Mouse (Mus musculus) neural tube, embryonic 11.5 days (tissue): Measurements from ENCODE around the gene Efcab6. TPM values are rescaled to one million over a fixed set of nuclear protein-coding genes. Genes with fewer than 3 reads are reported as not detected.

Source experiments
- ATAC-seq: fragments of 200-750 bp; cut with Nextera tagmentation; 2 replicates; pipeline ENCODE4 v1.8.0; 2017; ENCODE audit warnings: moderate number of reproducible peaks, mild to moderate bottlenecking, moderate TSS enrichment, moderate library complexity; ENCODE audit not compliant: insufficient read depth, low FRiP score, low TSS enrichment
- DNase-seq: peaks from one replicate; pipeline ENCODE4 v3.0.0-alpha.2; 2015; ENCODE audit warnings: low spot score
- H3K27ac ChIP-seq: fragments of 300-500 bp; sonication (generic); 2 replicates; pipeline ENCODE4 v1.5.1; 2014; ENCODE audit warnings: low read depth, mild to moderate bottlenecking, low read length
- H3K27me3 ChIP-seq: fragments of 300-500 bp; sonication (generic); 2 replicates; pipeline ENCODE4 v1.6.1; 2014; ENCODE audit warnings: mild to moderate bottlenecking, low read length, mixed read lengths; ENCODE audit not compliant: control insufficient read depth, insufficient read depth
- H3K36me3 ChIP-seq: fragments of 300-500 bp; sonication (generic); 2 replicates; pipeline ENCODE4 v1.6.1; 2014; ENCODE audit warnings: mild to moderate bottlenecking, low read length, moderate library complexity, mixed read lengths; ENCODE audit not compliant: control insufficient read depth, insufficient read depth
- H3K4me1 ChIP-seq: fragments of 300-500 bp; sonication (generic); 2 replicates; pipeline ENCODE4 v1.6.1; 2014; ENCODE audit warnings: low read length, mixed read lengths; ENCODE audit not compliant: control insufficient read depth, insufficient read depth
- H3K4me2 ChIP-seq: fragments of 300-500 bp; sonication (generic); 2 replicates; pipeline ENCODE4 v1.6.1; 2014; ENCODE audit warnings: low read depth, mild to moderate bottlenecking, moderate library complexity
- H3K4me3 ChIP-seq: fragments of 300-500 bp; sonication (generic); 2 replicates; pipeline ENCODE4 v1.5.1; 2014; ENCODE audit warnings: low read depth, low read length
- H3K9ac ChIP-seq: fragments of 300-500 bp; sonication (generic); 2 replicates; pipeline ENCODE4 v1.6.1; 2014; ENCODE audit warnings: mild to moderate bottlenecking, low read length
- H3K9me3 ChIP-seq: fragments of 300-500 bp; sonication (generic); 2 replicates; pipeline ENCODE4 v1.6.1; 2016; ENCODE audit warnings: low read length; ENCODE audit not compliant: control insufficient read depth
- WGBS: fragments of 180-500 bp; shearing (Covaris S2); extraction: QIAGEN DNeasy Blood & Tissue Kit; methylation state at CpG from one replicate; pipeline ENCODE4 v1.1.7; 2014; 5-methylcytosine and 5-hydroxymethylcytosine counted together
- polyA plus RNA-seq: library from polyadenylated mRNA; unstranded; fragments of >200 nt; fragmentation: Nextera tagmentation; extraction: Ambion mirVana; gene quantifications from 2 replicates; pipeline ENCODE4 v1.2.1, GENCODE M21; 2014

The Efcab6 gene
- polyA plus RNA-seq, 1 experiment from 2014 or later = 0.41 TPM

DNA sequence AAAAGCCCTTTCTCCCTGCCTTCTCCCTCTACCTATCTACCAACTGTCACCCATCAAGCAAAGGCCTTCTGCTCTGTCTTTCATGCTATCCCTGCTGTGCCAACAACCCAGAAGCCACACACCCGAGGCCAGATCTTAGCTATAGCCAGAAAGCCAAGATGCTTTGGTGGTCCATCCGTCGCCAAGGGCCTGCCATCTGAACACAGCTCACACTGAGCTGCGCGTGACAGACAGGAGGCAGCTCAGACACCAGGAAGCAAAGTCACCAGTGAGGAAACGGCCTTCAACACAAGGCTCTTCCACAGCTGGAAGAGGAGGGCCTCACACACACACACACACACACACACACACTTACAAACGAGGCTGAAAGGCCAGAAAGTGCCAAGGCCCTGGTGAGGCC is 29.7 kb upstream of the Efcab6 start:
- no peaks in the 10 kb centered on the region for H3K4me1 ChIP-seq
- no peak for DNase-seq
- no peaks in the 10 kb centered on the region for H3K27me3 ChIP-seq
- H3K9ac ChIP-seq = no peak overlapping the region
- no peak overlapping the region for H3K27ac ChIP-seq
- H3K4me2 ChIP-seq = no peak overlapping the region
- no peak overlapping the region for H3K4me3 ChIP-seq
- no peak for ATAC-seq
- 70% methylated on average over 7 of the region's 7 CpGs for WGBS
- H3K36me3 ChIP-seq = no peaks in the 10 kb centered on the region
- H3K9me3 ChIP-seq = no peaks in the 10 kb centered on the region

DNA sequence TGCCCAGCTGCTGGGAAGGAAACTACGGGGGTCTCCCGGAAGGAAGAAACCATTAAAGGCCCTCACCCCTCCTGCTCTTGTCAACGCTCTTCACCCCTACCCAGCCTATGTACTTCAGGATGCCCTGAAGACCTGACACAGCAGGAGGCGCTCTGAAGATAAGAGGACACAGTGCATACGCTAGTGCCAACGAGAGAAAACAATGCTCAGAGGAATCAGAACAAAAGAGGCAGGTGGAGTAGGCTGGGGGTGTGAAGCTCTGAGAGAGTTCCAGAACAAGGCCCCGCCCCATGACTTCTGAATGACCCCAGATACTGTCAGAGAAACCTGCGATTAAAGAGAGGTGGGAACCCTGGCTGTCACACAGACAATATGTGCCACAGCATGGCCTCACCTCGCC is 21.6 kb upstream of the Efcab6 start:
- H3K27ac ChIP-seq = no peak overlapping the region
- H3K4me3 ChIP-seq = no peak overlapping the region
- DNase-seq (no peak), ATAC-seq (no peak)
- no peak overlapping the region for H3K4me2 ChIP-seq
- no peaks in the 10 kb centered on the region for H3K36me3 ChIP-seq
- H3K27me3 ChIP-seq = no peaks in the 10 kb centered on the region
- no peaks in the 10 kb centered on the region for H3K4me1 ChIP-seq
- no peak overlapping the region for H3K9ac ChIP-seq
- no peaks in the 10 kb centered on the region for H3K9me3 ChIP-seq
- 29% methylated on average over 9 of the region's 9 CpGs for WGBS

DNA sequence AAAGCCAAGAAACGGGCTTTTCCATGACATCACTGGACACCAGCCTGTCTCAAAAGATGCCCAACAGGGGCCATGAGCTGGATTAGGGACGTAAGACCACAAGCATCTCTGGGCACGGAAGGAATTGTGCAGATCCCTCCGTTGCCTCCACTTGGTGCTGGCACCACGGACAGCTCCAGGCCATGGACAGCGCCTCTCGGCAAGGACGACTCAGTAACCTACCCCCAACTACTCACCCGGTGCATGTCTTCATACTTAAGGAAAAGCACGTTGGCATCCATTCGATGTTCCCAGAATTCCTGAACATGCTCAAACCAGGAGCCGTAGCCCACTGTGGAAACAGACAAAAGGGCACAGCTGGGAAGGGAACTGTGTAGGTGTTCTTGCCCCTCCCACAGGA is 21.2 kb upstream of the Efcab6 start:
- no peaks in the 10 kb centered on the region for H3K27me3 ChIP-seq
- H3K4me2 ChIP-seq = no peak overlapping the region
- no peak overlapping the region for H3K4me3 ChIP-seq
- peak; percentile 37 for DNase-seq
- WGBS = 34% methylated on average over 12 of the region's 12 CpGs
- H3K9me3 ChIP-seq = no peaks in the 10 kb centered on the region
- no peak overlapping the region for H3K9ac ChIP-seq
- H3K36me3 ChIP-seq = no peaks in the 10 kb centered on the region
- ATAC-seq = no peak
- no peak overlapping the region for H3K27ac ChIP-seq
- H3K4me1 ChIP-seq = no peaks in the 10 kb centered on the region

DNA sequence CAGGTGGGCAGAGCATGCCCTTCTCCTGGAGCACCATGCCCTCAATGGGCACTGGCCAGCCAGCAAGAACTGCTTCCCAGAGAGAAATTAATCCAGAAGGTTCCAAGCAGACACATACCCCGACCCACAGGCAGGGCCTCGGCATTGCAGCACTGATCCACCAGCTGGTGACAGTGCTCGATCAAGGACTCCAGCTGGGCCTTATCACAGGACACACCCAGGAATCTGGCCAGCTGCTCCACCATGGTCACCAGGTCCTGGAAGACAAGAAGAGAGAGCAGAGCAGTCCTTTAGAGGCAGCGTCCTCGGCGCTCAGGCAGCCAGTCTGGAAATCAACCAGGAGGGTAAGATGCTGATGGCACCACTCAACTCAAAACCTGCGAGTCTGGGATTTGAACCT is 14.9 kb upstream of the Efcab6 start:
- 84% methylated on average over 7 of the region's 7 CpGs for WGBS
- no peaks in the 10 kb centered on the region for H3K36me3 ChIP-seq
- H3K27me3 ChIP-seq = no peaks in the 10 kb centered on the region
- H3K4me3 ChIP-seq = no peak overlapping the region
- no peak overlapping the region for H3K4me2 ChIP-seq
- no peak for ATAC-seq
- no peak overlapping the region for H3K27ac ChIP-seq
- no peak overlapping the region for H3K9ac ChIP-seq
- no peaks in the 10 kb centered on the region for H3K4me1 ChIP-seq
- no peak for DNase-seq
- H3K9me3 ChIP-seq = no peaks in the 10 kb centered on the region

DNA sequence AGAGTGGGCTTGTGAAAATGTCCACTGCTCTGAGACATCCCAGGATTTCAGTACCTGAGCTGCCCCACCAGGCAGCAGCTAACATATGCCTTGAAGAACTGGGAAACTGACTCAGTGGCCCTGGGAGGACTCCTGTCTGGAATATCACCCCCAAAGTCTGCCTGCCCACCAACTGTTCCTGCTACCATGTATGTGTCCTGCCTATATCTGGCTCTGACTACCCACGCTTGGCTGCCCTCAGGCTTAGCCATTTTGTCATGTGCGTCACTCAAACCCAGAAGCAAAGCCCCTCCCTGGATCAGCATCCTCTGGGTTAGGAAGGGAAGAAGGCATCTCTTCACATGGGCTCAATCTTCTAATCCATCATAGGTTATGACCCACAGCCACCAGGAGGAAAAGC is 14.3 kb upstream of the Efcab6 start:
- no peaks in the 10 kb centered on the region for H3K4me1 ChIP-seq
- no peaks in the 10 kb centered on the region for H3K27me3 ChIP-seq
- H3K9ac ChIP-seq = no peak overlapping the region
- no peak overlapping the region for H3K27ac ChIP-seq
- no peaks in the 10 kb centered on the region for H3K36me3 ChIP-seq
- no peak for ATAC-seq
- no peak overlapping the region for H3K4me2 ChIP-seq
- DNase-seq = no peak
- no peak overlapping the region for H3K4me3 ChIP-seq
- H3K9me3 ChIP-seq = no peaks in the 10 kb centered on the region
- WGBS = 82% methylated on average over 2 of the region's 2 CpGs

DNA sequence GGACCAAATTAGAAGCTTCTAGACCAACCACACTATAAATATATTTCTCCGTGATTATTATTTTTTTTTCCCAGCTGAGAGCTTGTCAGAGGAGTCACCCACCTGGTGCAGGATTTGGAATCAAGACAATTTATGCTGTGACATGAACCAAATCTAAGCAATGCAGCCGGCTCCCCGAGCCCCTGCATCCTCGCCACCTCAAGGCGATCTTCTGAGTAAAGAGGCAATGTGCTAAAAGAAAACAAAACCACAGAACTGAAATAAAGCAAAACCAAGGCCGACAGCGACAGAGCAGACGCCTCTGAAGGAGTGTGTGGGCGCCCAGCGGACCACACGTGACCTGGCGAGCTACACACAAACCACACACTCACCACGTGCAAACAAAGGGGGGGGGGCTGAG is 13.5 kb upstream of the Efcab6 start:
- no peak overlapping the region for H3K4me2 ChIP-seq
- WGBS = 81% methylated on average over 13 of the region's 13 CpGs
- H3K4me1 ChIP-seq = no peaks in the 10 kb centered on the region
- DNase-seq (no peak), ATAC-seq (no peak)
- H3K4me3 ChIP-seq = no peak overlapping the region
- H3K9me3 ChIP-seq = no peaks in the 10 kb centered on the region
- no peak overlapping the region for H3K9ac ChIP-seq
- no peaks in the 10 kb centered on the region for H3K36me3 ChIP-seq
- H3K27ac ChIP-seq = no peak overlapping the region
- H3K27me3 ChIP-seq = no peaks in the 10 kb centered on the region

DNA sequence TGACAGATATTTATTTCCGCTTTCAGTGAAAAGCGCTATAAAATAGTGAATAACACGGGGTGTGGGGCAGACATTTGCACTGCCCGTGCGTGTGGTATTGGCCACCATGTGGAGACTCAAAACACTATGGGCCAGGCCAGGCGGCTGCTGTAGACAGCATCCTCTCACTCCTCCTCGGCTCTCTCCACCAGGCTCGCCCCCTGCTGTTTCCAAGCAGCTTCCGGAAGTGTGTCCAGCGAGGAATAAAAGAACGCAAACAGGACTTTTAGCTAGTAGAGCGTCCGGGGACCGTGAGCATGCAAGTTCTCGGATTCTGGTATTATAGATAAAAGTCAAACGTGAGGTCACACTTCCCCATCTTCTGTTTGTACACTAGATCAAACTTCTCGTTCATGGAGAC is 12.0 kb upstream of the Efcab6 start:
- 59% methylated on average over 17 of the region's 17 CpGs for WGBS
- no peaks in the 10 kb centered on the region for H3K36me3 ChIP-seq
- H3K4me2 ChIP-seq = no peak overlapping the region
- H3K4me3 ChIP-seq = no peak overlapping the region
- no peaks in the 10 kb centered on the region for H3K27me3 ChIP-seq
- H3K9me3 ChIP-seq = no peaks in the 10 kb centered on the region
- H3K27ac ChIP-seq = no peak overlapping the region
- DNase-seq (no peak), ATAC-seq (no peak)
- no peak overlapping the region for H3K9ac ChIP-seq
- H3K4me1 ChIP-seq = no peaks in the 10 kb centered on the region

DNA sequence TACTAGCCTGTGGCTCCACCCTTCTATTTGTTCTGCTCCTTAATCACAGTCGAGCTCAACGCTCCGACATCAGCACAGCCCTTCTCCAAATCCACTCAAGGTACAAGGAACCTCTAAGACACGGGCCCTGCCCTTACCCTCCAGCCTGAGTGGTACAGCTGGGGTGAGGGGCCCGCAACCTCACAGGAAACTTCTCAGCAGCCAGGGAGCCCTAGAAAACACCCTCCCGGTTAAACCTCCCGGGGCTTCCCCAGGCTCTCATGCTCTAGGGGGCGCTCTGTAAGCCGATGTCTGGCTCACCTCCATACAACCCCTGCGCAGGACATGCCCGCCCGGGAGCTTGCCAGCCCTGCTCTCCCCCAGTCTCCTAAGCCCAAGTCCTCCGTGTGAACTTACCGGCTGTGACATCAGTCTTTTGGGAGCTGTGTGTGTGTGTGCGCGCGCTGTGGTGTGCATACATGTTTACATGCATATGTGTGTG is 9.6 kb upstream of the Efcab6 start:
- DNase-seq (peak; percentile 62), ATAC-seq (0 out of 2 replicates have a peak, but pooled peaks have one; percentile 31)
- Histone ChIP-seq H3K9me3 (no peaks in the 10 kb centered on the region), H3K4me1 (no peaks in the 10 kb centered on the region), H3K27ac (no peak overlapping the region), H3K9ac (no peak overlapping the region), H3K4me3 (no peak overlapping the region), H3K4me2 (peak overlapping the region; percentile 31), H3K36me3 (no peaks in the 10 kb centered on the region), H3K27me3 (peaks cover 8% of the 10 kb centered on the region)
- 14% methylated on average over 17 of the region's 17 CpGs for WGBS

DNA sequence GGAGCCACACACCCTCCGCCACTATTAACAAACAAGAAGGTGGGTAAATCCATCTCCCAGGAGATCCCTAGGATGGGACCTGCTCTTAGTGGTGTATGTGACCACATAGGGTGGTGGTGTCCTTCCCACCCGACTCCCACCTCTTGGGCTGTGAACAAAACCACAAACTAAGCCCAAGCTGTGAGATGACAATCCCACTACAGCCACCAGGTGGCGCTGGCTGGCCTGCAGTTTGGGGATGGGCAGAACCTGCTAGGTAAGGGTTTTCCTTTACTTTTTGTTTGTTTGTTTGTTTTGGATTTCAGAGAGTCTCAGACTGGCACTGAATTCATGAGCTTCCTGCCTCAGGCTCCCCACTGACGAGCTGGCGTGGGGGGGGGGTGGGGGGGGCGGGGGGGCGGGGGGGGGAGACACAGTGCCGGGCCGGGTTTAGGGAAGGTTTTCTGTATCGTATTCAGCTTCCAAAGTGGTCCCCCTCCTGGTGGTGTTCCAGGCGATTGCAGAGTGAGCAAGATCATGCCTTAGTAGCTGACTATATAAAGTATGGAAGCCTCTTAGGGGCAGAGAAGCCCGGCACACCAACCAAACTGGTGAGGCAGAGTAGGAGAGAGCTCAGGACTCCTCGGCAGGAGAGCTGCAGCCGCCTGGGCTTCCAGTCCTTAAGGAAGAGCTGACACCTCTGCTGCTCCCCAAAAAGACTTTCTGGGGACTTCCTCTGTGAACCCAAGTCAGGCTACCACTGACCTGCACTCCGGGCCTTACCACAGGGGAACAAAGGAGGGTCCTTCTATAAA is 8.9 kb upstream of the Efcab6 start:
- Histone ChIP-seq H3K36me3 (no peaks in the 10 kb centered on the region), H3K4me3 (no peak overlapping the region), H3K27me3 (peaks cover 12% of the 10 kb centered on the region), H3K4me2 (peak overlapping the region; percentile 31), H3K9me3 (no peaks in the 10 kb centered on the region), H3K9ac (no peak overlapping the region), H3K27ac (no peak overlapping the region), H3K4me1 (no peaks in the 10 kb centered on the region)
- no peak for ATAC-seq
- WGBS = 12% methylated on average over 13 of the region's 15 CpGs
- peak; percentile 84 for DNase-seq
